Mouse (Mus musculus) midbrain, postnatal 0 days (tissue): ENCODE measurements at regions not wholly inside any gene's neighbourhood (a gene's known extent, or its start where the extent isn't known, plus 50 kb on each side); places are given as distances from the start of the nearest gene placed in this dataset.

Source experiments
- ATAC-seq: fragments of 200-750 bp; cut with Nextera tagmentation; 2 replicates; pipeline ENCODE4 v1.8.0; 2017; ENCODE audit warnings: moderate number of reproducible peaks, mild to moderate bottlenecking, moderate TSS enrichment, moderate library complexity; ENCODE audit not compliant: low FRiP score
- DNase-seq: peaks from one replicate; pipeline ENCODE4 v3.0.0-alpha.2; 2015; ENCODE audit warnings: low spot score
- H3K27ac ChIP-seq: fragments of 300-500 bp; sonication (generic); 2 replicates; pipeline ENCODE4 v1.5.1; 2014; ENCODE audit warnings: low read depth, mild to moderate bottlenecking, low read length, mixed read lengths
- H3K27me3 ChIP-seq: fragments of 300-500 bp; sonication (generic); 2 replicates; pipeline ENCODE4 v1.6.1; 2014; ENCODE audit warnings: low read length, control low read depth, mixed read lengths; ENCODE audit not compliant: insufficient read depth
- H3K36me3 ChIP-seq: fragments of 300-500 bp; sonication (generic); 2 replicates; pipeline ENCODE4 v1.6.1; 2014; ENCODE audit warnings: low read length, control low read depth, mixed read lengths; ENCODE audit not compliant: insufficient read depth
- H3K4me1 ChIP-seq: fragments of 300-500 bp; sonication (generic); 2 replicates; pipeline ENCODE4 v1.6.1; 2014; ENCODE audit warnings: mild to moderate bottlenecking, control low read depth, antibody characterized with exemption, low read length, mixed read lengths; ENCODE audit not compliant: insufficient read depth
- H3K4me2 ChIP-seq: fragments of 300-500 bp; sonication (generic); 2 replicates; pipeline ENCODE4 v1.6.1; 2014; ENCODE audit warnings: low read depth, mild to moderate bottlenecking, low read length, mixed read lengths; ENCODE audit not compliant: poor library complexity, severe bottlenecking
- H3K4me3 ChIP-seq: fragments of 300-500 bp; sonication (generic); 2 replicates; pipeline ENCODE4 v1.5.1; 2014; ENCODE audit warnings: low read depth, mild to moderate bottlenecking, low read length, moderate library complexity
- H3K9ac ChIP-seq: fragments of 300-500 bp; sonication (generic); replicated peaks from 2 replicates; pipeline ENCODE4 v1.6.1; 2014; ENCODE audit warnings: mild to moderate bottlenecking, low read length, moderate library complexity, mixed read lengths; ENCODE audit not compliant: poor library complexity, severe bottlenecking
- H3K9me3 ChIP-seq: fragments of 300-500 bp; sonication (generic); 2 replicates; pipeline ENCODE4 v1.6.1; 2016; ENCODE audit warnings: low read length, control low read depth
- CTCF ChIP-seq: IDR thresholded peaks from 2 replicates; pipeline ENCODE4 v1.5.1; 2016; ENCODE audit warnings: antibody characterized with exemption, mild to moderate bottlenecking
- WGBS: fragments of 180-500 bp; shearing (Covaris S2); extraction: QIAGEN DNeasy Blood & Tissue Kit; methylation state at CpG from one replicate; pipeline ENCODE4 v1.1.7; 2014; 5-methylcytosine and 5-hydroxymethylcytosine counted together

- H3K9me3 ChIP-seq: no peaks in the 10 kb centered on the region
- no peaks in the 10 kb centered on the region for H3K4me1 ChIP-seq
- ATAC-seq: no peak
- H3K4me2 ChIP-seq: no peak overlapping the region
- no peak for TF ChIP-seq CTCF
- no peak overlapping the region for H3K9ac ChIP-seq
- WGBS: 86% methylated on average over 3 of the region's 3 CpGs
- no peak overlapping the region for H3K4me3 ChIP-seq
- no peaks in the 10 kb centered on the region for H3K36me3 ChIP-seq
- DNase-seq: no peak
- H3K27ac ChIP-seq: no peak overlapping the region
- H3K27me3 ChIP-seq: no peaks in the 10 kb centered on the region
These were observed 462.1 kb downstream of the Flrt2 start for GRCm38 (mm10) chr12:96154095-96154494.

- no peaks in the 10 kb centered on the region for H3K4me1 ChIP-seq
- no peak overlapping the region for H3K4me2 ChIP-seq
- H3K9me3 ChIP-seq: no peaks in the 10 kb centered on the region
- peak; percentile 45 for DNase-seq
- no peaks in the 10 kb centered on the region for H3K36me3 ChIP-seq
- no peak for TF ChIP-seq CTCF
- no peaks in the 10 kb centered on the region for H3K27me3 ChIP-seq
- ATAC-seq: no peak
- H3K27ac ChIP-seq: no peak overlapping the region
- H3K4me3 ChIP-seq: no peak overlapping the region
- H3K9ac ChIP-seq: no peak overlapping the region
- 84% methylated on average over 1 of the region's 1 CpGs for WGBS
These were observed 475.5 kb downstream of the Flrt2 start for GRCm38 (mm10) chr12:96167551-96167950.

- TF ChIP-seq CTCF: no peak
These were observed 506.9 kb downstream of the Flrt2 start for GRCm38 (mm10) chr12:96198928-96199327.

GRCm38 (mm10) chr12:96201855-96202254 lies 509.8 kb downstream of the Flrt2 start:
- Histone ChIP-seq H3K4me1 (no peaks in the 10 kb centered on the region), H3K27me3 (no peaks in the 10 kb centered on the region), H3K9me3 (no peaks in the 10 kb centered on the region), H3K4me3 (no peak overlapping the region), H3K9ac (no peak overlapping the region), H3K27ac (no peak overlapping the region), H3K4me2 (no peak overlapping the region), H3K36me3 (no peaks in the 10 kb centered on the region)
- no peak for DNase-seq
- 95% methylated on average over 1 of the region's 1 CpGs for WGBS
- no peak for TF ChIP-seq CTCF
- ATAC-seq: no peak

More at GRCm38 (mm10) chr12:96198928-96199327, 506.9 kb downstream of the Flrt2 start:
- DNase-seq (no peak), ATAC-seq (no peak)
- H3K36me3 ChIP-seq: no peaks in the 10 kb centered on the region
- no peaks in the 10 kb centered on the region for H3K4me1 ChIP-seq
- H3K27me3 ChIP-seq: no peaks in the 10 kb centered on the region
- H3K9ac ChIP-seq: no peak overlapping the region
- H3K9me3 ChIP-seq: no peaks in the 10 kb centered on the region
- WGBS: 75% methylated on average over 1 of the region's 1 CpGs
- H3K27ac ChIP-seq: no peak overlapping the region
- no peak overlapping the region for H3K4me3 ChIP-seq
- no peak overlapping the region for H3K4me2 ChIP-seq

GRCm38 (mm10) chr12:96226446-96226845 lies 534.4 kb downstream of the Flrt2 start:
- H3K4me2 ChIP-seq: no peak overlapping the region
- no peaks in the 10 kb centered on the region for H3K4me1 ChIP-seq
- H3K27ac ChIP-seq: no peak overlapping the region
- no peak overlapping the region for H3K4me3 ChIP-seq
- ATAC-seq (no peak), DNase-seq (no peak)
- no peaks in the 10 kb centered on the region for H3K27me3 ChIP-seq
- no peaks in the 10 kb centered on the region for H3K36me3 ChIP-seq
- 73% methylated on average over 1 of the region's 1 CpGs for WGBS
- no peaks in the 10 kb centered on the region for H3K9me3 ChIP-seq
- TF ChIP-seq CTCF: no peak
- no peak overlapping the region for H3K9ac ChIP-seq

- H3K4me2 ChIP-seq: no peak overlapping the region
- ATAC-seq: no peak
- no peaks in the 10 kb centered on the region for H3K9me3 ChIP-seq
- no peak overlapping the region for H3K4me3 ChIP-seq
- no peak for TF ChIP-seq CTCF
- WGBS: 97% methylated on average over 3 of the region's 3 CpGs
- H3K9ac ChIP-seq: no peak overlapping the region
- no peaks in the 10 kb centered on the region for H3K4me1 ChIP-seq
- H3K27me3 ChIP-seq: no peaks in the 10 kb centered on the region
- no peak overlapping the region for H3K27ac ChIP-seq
- H3K36me3 ChIP-seq: no peaks in the 10 kb centered on the region
- DNase-seq: no peak
These were observed 536.7 kb downstream of the Flrt2 start for GRCm38 (mm10) chr12:96228714-96229113.
